Mouse (Mus musculus) gonadal fat pad, adult 2 months (tissue): ENCODE measurements around the gene Sypl2. TPM values are rescaled to one million over a fixed set of nuclear protein-coding genes. Genes with fewer than 3 reads are reported as not detected.

Experiments used
- DNase-seq: peaks from one replicate; pipeline ENCODE4 v3.0.0-alpha.2; 2012; ENCODE audit warnings: low read depth
- polyA plus RNA-seq: library from polyadenylated mRNA; depleted of rRNA; stranded (reverse); fragments of >200 nt; gene quantifications from 2 replicates; pipeline ENCODE4 v1.2.3, GENCODE M21; 2012

The Sypl2 gene
- polyA plus RNA-seq, 1 experiment, result 1.8 TPM

GRCm38 (mm10) chr3:108205601-108206000 is 20.8 kb downstream of the Sypl2 start:
- DNase-seq, result no peak

GRCm38 (mm10) chr3:108204470-108204869 is 22.0 kb downstream of the Sypl2 start:
- no peak for DNase-seq

- DNase-seq, result no peak
Observed at GRCm38 (mm10) chr3:108203621-108204325, 22.7 kb downstream of the Sypl2 start.

GRCm38 (mm10) chr3:108203212-108203611 is 23.2 kb downstream of the Sypl2 start:
- no peak for DNase-seq

- no peak for DNase-seq
Observed at GRCm38 (mm10) chr3:108202506-108202905, 23.9 kb downstream of the Sypl2 start.

- DNase-seq, result peak; percentile 27
Observed at GRCm38 (mm10) chr3:108200329-108201323, 25.8 kb downstream of the Sypl2 start, which contains the start of gene Cyb561d1. Gene Cyb561d1 (minus strand): TSS chr3:108201212.

GRCm38 (mm10) chr3:108199231-108199630 is 27.2 kb downstream of the Sypl2 start:
- no peak for DNase-seq

- no peak for DNase-seq
Observed at GRCm38 (mm10) chr3:108197066-108197497, 29.4 kb downstream of the Sypl2 start.

GRCm38 (mm10) chr3:108195941-108196590 is 30.4 kb downstream of the Sypl2 start:
- DNase-seq, result no peak

GRCm38 (mm10) chr3:108195287-108195686 is 31.2 kb downstream of the Sypl2 start:
- no peak for DNase-seq

- no peak for DNase-seq
Observed at GRCm38 (mm10) chr3:108193686-108194085, 32.8 kb downstream of the Sypl2 start.

- no peak for DNase-seq
Observed at GRCm38 (mm10) chr3:108189897-108190296, 36.6 kb downstream of the Sypl2 start.

- no peak for DNase-seq
Observed at GRCm38 (mm10) chr3:108188716-108189490, 37.5 kb downstream of the Sypl2 start.

GRCm38 (mm10) chr3:108187111-108187795 is 39.2 kb downstream of the Sypl2 start:
- DNase-seq, result no peak

- DNase-seq, result no peak
Observed at GRCm38 (mm10) chr3:108186098-108187047, 40.1 kb downstream of the Sypl2 start, which contains the start of gene Amigo1. Gene Amigo1 (plus strand): TSS chr3:108186335.

- no peak for DNase-seq
Observed at GRCm38 (mm10) chr3:108185460-108186097, 40.9 kb downstream of the Sypl2 start.

- no peak for DNase-seq
Observed at GRCm38 (mm10) chr3:108184742-108185141, 41.7 kb downstream of the Sypl2 start.

GRCm38 (mm10) chr3:108180514-108180913 is 45.9 kb downstream of the Sypl2 start:
- no peak for DNase-seq
